Mouse (Mus musculus): Measurements from ENCODE around the gene Synj2bp.

GRCm38 (mm10) chr12:81567931-81568330 is 35.2 kb upstream of the Synj2bp start:
- no peak for TF ChIP-seq CTCF (conservative IDR thresholded peaks at IDR 0.05; ENCODE audit: insufficient read depth, insufficient read length, low read depth, low read length)
- no peak for TF ChIP-seq POLR2A (IDR thresholded peaks at IDR 0.05; ENCODE audit: low read depth, low read length)
